Mouse (Mus musculus): ENCODE measurements at regions not wholly inside any gene's neighbourhood (a gene's known extent, or its start where the extent isn't known, plus 50 kb on each side); places are given as distances from the start of the nearest gene placed in this dataset.
"Not testable (repeated sequence)": the region's sequence is repeated elsewhere in the genome, so short reads cannot be mapped to it uniquely, and the experiment has no call there.

DNA sequence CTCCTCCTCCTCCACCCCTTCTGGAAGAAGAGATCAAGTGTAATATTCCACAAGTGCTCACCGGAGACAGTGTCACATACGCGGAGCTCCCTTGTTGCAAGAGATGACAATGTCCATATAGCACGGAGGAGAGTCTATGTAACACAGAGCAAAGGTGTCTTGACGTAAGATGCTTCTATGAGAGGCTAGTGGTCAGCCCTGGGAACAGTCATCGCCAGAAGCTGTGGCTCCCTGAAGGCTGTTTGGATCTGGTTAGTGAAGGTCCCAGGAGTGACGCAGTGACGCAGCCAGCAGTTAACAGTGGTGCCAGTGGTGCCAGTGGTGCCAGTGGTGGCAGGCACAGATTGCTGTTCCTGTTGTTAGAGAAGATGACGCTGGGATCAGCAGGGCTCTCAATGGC, 66.9 kb downstream of the Twistnb start:
- DNase-seq (ENCODE audit: inconsistent age in 2 of 2, low spot score in 1 of 2): peak in 1 of 2 experiments; percentile 22

DNA sequence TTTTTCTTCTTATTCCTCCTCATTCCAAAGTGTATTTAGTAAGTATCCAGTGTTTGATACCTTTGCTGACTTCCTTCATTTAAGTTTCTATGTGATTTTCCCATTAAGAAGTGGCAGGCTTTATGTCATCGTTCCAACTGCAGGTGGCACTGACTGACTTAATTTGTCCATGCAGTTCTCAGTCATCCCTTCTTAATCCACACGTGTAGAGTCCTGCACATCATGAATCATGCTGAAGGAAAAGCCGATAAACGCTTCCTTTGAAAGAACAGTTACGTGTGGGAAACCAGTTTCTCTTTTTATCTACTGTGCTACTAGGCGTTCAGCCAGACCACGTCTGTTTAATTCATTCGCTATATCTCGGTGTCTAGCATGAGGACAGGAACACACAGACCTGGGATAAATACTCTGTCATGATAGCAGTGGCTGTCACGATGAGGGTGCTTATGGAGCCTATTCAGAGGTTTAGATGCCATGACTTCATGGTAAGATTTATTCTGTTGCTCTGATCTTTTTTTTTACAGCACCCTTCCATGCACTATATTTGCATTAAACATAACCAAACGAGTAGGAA, 68.0 kb downstream of the Twistnb start:
- peak in 1 of 2 experiments; percentile 19 for DNase-seq (ENCODE audit: inconsistent age in 2 of 2, low spot score in 1 of 2)

- no peak for DNase-seq (ENCODE audit: inconsistent age in 2 of 2, low spot score in 1 of 2)
These were observed 112.1 kb downstream of the Twistnb start for GRCm38 (mm10) chr12:33541566-33541965.

GRCm38 (mm10) chr12:33551660-33552059, 122.2 kb downstream of the Twistnb start:
- not testable (repeated sequence) for DNase-seq (ENCODE audit: inconsistent age in 2 of 2, low spot score in 1 of 2)

GRCm38 (mm10) chr12:33552231-33552630, 122.8 kb downstream of the Twistnb start:
- DNase-seq (ENCODE audit: inconsistent age in 2 of 2, low spot score in 1 of 2): no peak

DNA sequence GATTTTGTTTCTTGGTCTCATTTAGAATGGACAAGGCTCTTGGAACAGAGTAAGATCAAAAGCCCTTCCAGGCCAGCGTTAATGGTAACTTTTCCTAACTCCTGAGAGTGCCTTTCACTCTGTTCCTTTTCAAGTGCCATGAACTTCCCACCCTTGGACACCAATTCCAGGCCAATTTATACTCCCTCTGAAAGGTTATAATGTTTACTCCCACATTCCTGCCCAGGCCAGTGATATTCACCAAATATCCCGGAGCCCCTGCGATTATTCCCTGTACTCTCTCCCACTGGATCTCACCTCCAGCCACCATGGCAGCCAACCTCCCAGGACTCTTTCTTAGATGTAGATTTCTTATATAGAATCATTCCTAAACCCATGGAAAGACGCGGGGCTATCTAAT, 123.2 kb downstream of the Twistnb start:
- no peak for DNase-seq (ENCODE audit: inconsistent age in 2 of 2, low spot score in 1 of 2)

DNA sequence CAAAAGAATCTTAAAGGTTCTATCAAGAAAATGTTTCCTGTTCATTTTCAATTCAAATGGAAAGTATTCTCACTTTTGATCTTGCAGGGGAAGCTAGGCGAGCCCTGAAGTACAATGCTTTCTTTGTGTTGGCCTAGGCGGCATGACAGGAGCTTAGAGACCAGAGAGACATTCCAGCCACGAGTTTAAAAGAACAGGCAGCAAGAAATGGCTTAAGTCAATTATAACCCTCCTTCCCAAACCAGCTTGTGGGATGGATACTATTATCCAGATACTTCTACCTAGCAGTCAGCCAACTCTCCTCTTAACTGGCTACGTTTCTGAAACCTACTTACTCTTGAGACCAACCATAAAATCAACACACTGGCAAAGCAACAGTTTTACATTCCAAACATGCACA, 124.3 kb downstream of the Twistnb start:
- no peak for DNase-seq (ENCODE audit: inconsistent age in 2 of 2, low spot score in 1 of 2)

DNA sequence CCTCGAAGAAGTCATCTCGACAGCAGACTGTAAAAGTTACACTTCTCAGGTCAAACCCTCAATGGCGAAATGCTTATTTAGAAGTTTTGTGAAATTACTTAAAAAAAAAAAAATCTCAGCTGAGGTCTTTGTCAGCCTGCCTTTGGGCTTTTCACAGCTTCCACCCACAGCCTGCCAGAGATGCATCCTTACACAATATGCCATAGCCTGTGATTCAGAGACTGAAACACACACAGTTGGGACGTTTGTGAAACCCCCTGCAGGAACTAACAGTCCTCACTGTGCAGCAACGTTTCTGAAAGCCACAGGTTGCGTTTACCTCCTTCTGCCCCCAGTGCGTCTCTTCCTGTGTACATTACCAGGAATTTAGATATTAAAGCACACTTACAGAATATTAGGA, 131.7 kb downstream of the Twistnb start:
- no peak for DNase-seq (ENCODE audit: inconsistent age in 2 of 2, low spot score in 1 of 2)

DNA sequence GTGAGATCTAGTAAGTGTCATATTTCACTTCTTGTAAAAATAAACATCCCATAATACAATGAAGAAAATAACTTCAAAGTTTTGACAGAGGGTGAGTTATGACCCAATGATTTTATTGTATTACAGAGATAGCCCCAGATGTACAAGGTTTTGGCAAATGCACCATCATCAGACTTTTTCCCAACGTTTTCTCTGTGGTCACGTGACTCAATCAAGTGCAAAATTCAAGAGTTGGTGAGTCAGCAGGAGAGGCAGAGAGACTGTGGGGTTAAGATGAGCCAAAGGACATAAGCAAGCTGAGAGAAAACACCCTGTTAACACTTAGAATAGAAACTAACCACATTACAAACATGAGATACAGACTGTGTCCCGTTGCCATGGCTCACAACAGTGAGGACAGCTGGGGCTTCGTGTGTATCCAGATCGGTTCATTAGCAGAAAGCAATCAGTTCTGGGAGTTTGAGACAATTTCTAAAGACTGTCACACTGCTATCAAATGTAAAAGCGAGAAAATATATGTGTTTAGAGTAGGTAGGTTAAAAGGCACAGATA, 148.5 kb downstream of the Twistnb start:
- no peak for DNase-seq (ENCODE audit: inconsistent age in 2 of 2, low spot score in 1 of 2)

GRCm38 (mm10) chr12:33580809-33581208, 151.4 kb downstream of the Twistnb start:
- DNase-seq (ENCODE audit: inconsistent age in 2 of 2, low spot score in 1 of 2): no peak

DNA sequence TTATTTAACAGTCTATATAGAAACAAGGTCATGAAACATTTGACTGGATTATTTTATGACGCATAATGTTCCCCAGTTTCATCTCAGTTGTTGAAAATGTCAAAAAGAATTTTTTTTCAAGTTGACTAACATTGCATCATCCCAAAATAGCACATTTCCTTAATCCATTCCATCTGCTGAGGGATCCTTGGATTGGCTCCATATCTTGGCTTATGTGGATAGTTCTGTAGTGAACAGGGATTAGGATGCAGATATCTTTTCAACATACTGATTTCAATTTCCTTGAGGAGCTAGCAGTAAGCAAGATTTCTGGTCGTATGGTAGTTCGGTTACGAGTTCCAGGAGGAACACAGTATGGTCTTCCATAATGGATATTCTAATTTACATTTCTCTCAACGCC, 161.6 kb downstream of the Twistnb start:
- no peak for DNase-seq (ENCODE audit: inconsistent age in 2 of 2, low spot score in 1 of 2)

- no peak for DNase-seq (ENCODE audit: inconsistent age in 2 of 2, low spot score in 1 of 2)
These were observed 163.0 kb downstream of the Twistnb start for GRCm38 (mm10) chr12:33592431-33592911.

DNA sequence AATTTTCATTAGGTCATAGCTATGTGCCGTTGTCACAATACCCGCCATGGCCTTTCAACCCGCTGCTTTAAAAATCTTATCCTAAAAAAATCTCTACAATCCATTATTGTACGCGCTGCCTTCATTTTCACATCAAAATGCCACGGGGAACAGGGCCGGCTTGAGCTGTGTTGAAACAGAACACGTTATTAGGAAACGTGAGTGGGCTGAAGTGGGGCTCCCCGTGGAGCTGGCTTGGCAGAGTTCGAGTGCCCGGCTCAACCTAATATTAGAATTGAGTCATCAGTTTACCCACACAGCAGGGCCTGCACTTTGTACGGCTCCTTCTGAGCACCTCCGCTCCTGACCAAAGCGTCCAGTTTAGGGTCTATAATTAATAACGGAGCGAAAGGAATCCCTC, 163.5 kb downstream of the Twistnb start:
- peak in 1 of 2 experiments; percentile 37 for DNase-seq (ENCODE audit: inconsistent age in 2 of 2, low spot score in 1 of 2)

GRCm38 (mm10) chr12:33593685-33594084, 164.2 kb downstream of the Twistnb start:
- no peak for DNase-seq (ENCODE audit: inconsistent age in 2 of 2, low spot score in 1 of 2)

GRCm38 (mm10) chr12:33605393-33605792, 176.0 kb downstream of the Twistnb start:
- no peak for DNase-seq (ENCODE audit: inconsistent age in 2 of 2, low spot score in 1 of 2)

DNA sequence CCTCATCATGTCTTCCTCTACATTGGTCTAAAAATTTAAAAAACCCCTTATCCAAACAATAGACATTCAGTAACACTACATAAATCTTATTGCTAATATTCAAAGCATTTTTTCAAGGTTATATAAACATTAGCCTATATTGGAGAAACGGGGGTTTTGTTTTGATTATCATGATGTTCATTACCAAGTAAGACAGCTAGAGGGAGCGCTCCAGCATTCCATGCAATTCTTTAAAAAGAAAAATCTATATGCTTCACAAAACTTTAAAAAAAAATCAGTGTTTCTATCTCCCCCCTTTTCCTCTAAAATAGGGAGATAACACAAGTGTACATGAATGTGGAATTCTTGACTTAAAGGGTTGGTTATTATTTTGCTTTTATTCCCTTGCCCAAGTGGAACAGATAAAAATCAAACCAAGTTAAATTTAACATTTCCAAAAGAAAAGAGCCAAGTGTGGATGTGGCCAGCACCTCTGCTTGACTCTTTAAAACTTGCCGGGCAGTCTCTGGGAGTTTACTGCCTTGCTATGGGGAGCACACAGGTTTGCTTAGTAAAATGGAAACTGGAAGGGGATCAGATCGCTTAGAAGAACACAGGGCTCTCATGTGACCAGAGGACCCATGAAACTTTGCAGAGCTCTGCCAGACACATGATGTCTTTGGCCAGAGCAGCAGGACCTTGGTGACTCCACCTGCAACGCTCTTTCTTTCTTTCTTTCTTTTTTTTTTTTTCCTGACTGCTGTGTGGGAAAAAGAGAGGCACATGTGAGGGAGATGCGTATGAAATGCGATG, 178.6 kb downstream of the Twistnb start:
- DNase-seq (ENCODE audit: inconsistent age in 2 of 2, low spot score in 1 of 2): no peak

DNA sequence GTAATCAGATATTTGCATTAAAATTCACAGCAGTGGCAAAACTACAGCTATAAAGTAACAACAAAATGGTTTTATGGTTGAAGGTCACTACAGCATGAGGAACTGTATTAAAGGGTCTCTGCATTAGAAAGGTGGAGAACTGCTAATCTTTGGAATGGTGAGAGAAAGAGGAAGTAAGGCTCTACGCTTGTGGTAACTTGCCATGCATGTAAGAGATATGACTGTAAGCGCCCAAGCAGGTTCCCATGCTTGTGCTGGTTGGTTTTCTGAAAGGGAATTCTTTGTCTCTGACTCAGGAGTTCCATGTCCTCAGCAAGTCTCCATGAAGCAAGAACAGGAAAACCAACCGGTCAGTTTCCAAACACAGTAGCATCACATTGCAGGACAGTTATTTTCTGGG, 182.9 kb downstream of the Twistnb start:
- no peak for DNase-seq (ENCODE audit: inconsistent age in 2 of 2, low spot score in 1 of 2)

DNA sequence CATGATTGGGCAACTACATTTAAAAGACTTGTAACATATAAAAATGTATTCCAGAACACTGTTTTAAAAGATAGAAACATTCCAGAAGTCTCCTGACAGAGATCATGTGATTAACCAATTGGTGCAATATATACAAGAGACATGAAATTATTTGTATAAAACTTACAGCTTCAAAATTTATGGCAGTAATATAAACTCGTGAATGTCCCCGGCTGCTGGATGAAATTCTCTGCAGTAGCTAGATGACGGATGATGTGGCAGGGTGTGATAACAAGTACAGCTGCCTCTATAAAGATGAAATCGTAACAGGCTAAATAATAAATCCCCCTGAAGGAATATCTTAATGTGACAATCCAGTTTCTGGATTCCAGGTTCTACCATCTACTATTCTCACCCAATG, 191.0 kb downstream of the Twistnb start:
- DNase-seq (ENCODE audit: inconsistent age in 2 of 2, low spot score in 1 of 2): no peak

DNA sequence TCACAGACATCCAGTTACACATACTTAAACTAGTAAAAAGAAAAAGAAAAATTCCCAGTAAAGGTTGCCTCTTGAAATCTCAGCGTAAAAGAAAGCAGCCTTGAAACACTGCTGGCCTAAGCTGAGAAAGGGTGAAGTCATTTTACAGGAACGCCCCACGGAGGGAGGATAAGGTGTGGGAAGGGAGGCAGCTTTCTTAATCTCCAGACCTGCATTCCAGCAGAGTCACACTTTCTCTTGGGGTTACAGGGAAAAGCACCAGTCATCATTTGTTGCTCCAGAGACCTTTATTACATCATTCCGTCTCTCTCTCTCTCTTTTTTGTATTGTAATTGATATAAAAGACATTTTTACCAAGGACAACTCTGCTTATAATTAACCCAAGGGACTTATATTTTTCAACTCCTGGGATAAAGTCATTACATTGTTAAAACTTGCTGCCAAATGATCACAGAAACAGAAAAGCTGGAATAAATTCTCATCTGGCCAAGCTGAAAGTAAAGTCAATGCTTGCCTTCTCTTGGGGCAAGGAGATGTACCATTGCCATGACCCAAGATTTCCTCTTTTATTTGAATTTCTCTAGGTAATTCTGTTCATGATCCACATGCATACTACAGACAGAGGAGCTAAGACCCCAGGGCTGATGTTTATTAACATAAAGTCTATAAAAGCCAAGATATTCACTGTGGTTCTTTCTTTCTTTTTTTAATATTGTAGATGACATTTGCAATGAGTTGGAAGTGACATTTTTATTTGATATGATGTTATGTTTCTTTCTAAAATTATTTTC, 196.9 kb downstream of the Twistnb start:
- DNase-seq (ENCODE audit: inconsistent age in 2 of 2, low spot score in 1 of 2): no peak

DNA sequence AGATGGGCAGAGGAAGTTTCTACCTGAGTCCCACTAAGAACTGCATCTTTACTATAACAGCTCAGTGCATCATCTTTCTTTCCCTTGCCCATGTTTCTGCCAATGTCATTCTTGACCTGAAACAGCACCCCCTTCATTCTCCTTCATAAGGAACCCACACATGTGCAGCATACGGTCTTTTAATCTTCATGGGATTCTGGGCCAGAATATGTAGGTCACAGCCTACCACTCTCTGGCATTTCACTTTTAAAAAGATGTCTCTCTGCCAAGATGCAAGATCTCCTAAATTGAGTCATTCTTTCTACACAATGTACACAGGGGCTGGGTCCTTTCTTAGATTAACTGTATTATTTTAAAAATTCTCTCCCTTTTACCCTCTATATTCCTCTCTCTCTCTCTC, 223.2 kb downstream of the Twistnb start:
- no peak for DNase-seq (ENCODE audit: inconsistent age in 2 of 2, low spot score in 1 of 2)

GRCm38 (mm10) chr12:33675508-33675907, 246.1 kb downstream of the Twistnb start:
- no peak for DNase-seq (ENCODE audit: inconsistent age in 2 of 2, low spot score in 1 of 2)

DNA sequence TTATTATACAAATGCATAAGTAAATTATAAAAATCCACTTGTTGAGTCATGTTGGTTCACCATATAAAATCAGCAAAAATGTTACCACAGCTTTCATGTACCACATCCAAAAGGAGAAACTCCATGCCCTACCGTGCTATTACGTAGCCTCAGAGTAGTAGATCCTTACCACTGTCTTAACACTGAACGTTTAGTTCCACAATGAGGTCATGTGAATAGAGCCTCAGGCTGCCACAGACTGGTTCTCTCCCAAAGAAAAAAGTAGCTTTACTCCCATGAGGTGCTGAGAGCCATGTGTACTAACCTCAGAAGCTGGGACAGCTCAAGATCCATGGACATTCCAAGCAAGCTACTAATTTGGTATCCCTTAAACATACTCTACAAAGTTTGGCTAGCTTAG, 235.4 kb upstream of the Ferd3l start:
- no peak for DNase-seq (ENCODE audit: inconsistent age in 2 of 2, low spot score in 1 of 2)
